Mouse (Mus musculus): ENCODE measurements at regions not wholly inside any gene's neighbourhood (a gene's known extent, or its start where the extent isn't known, plus 50 kb on each side); places are given as distances from the start of the nearest gene placed in this dataset.
"Not testable (repeated sequence)": the region's sequence is repeated elsewhere in the genome, so short reads cannot be mapped to it uniquely, and the experiment has no call there.

- Histone ChIP-seq H3K4me3 (ENCODE audit: low read depth, low read length) (no peak overlapping the region), H3K9me3 (replicated peaks; ENCODE audit: control insufficient read depth, low read length) (no peaks in the 10 kb centered on the region), H3K4me2 (ENCODE audit: low read depth, low read length) (no peak overlapping the region), H3K4me1 (ENCODE audit: control insufficient read depth, low read depth, low read length) (no peaks in the 10 kb centered on the region), H3K27me3 (ENCODE audit: control insufficient read depth, insufficient read depth, low read depth, low read length) (no peaks in the 10 kb centered on the region), H3K27ac (ENCODE audit: low read length) (no peak overlapping the region), H3K9ac (ENCODE audit: low read depth, low read length) (no peak overlapping the region), H3K36me3 (ENCODE audit: control insufficient read depth, insufficient read depth) (no peaks in the 10 kb centered on the region)
- no peak for ATAC-seq (ENCODE audit: low read depth)
- 44% methylated on average over 1 of the region's 1 CpGs for WGBS (ENCODE audit: insufficient replicate concordance)
Measured at GRCm38 (mm10) chr14:89922316-89922715, 1451.1 kb upstream of the Pcdh20 start.

DNA sequence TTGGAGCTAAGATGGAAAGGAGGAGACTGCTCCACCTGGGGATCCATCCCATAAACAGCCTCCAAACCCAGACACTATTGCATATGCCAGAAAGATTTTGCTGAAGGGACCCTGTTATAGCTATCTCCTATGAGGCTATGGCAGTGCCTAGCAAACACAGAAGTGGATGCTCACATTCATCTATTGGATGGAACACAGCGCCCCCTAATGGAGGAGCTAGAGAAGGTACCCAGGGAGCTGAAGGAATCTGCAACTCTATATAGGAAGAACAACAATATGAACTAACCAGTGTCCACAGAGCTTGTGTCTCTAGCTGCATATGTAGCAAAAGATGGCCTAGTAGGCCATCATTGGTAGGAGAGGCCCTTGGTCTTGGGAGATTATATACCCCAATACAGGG, 1449.4 kb upstream of the Pcdh20 start:
- WGBS (ENCODE audit: insufficient replicate concordance), result 0% methylated on average over 1 of the region's 1 CpGs

GRCm38 (mm10) chr14:89898701-89899227, 1427.6 kb upstream of the Pcdh20 start:
- H3K9me3 ChIP-seq (replicated peaks; ENCODE audit: control insufficient read depth, low read length); H3K4me3 ChIP-seq (ENCODE audit: low read depth, low read length); H3K36me3 ChIP-seq (ENCODE audit: control insufficient read depth, insufficient read depth); H3K4me2 ChIP-seq (ENCODE audit: low read depth, low read length); H3K27me3 ChIP-seq (ENCODE audit: control insufficient read depth, insufficient read depth, low read depth, low read length); H3K9ac ChIP-seq (ENCODE audit: low read depth, low read length); H3K4me1 ChIP-seq (ENCODE audit: control insufficient read depth, low read depth, low read length); H3K27ac ChIP-seq (ENCODE audit: low read length): not testable (repeated sequence)
- peak; percentile 45 for ATAC-seq (ENCODE audit: low read depth)
- 71% methylated on average over 14 of the region's 34 CpGs for WGBS (ENCODE audit: insufficient replicate concordance)

More for the DNA sequence above, 1449.4 kb upstream of the Pcdh20 start:
- not testable (repeated sequence) for H3K4me3 ChIP-seq (ENCODE audit: low read depth, low read length); H3K9me3 ChIP-seq (replicated peaks; ENCODE audit: control insufficient read depth, low read length); H3K36me3 ChIP-seq (ENCODE audit: control insufficient read depth, insufficient read depth); ATAC-seq (ENCODE audit: low read depth); H3K27ac ChIP-seq (ENCODE audit: low read length); H3K27me3 ChIP-seq (ENCODE audit: control insufficient read depth, insufficient read depth, low read depth, low read length); H3K4me1 ChIP-seq (ENCODE audit: control insufficient read depth, low read depth, low read length); H3K4me2 ChIP-seq (ENCODE audit: low read depth, low read length); H3K9ac ChIP-seq (ENCODE audit: low read depth, low read length)

DNA sequence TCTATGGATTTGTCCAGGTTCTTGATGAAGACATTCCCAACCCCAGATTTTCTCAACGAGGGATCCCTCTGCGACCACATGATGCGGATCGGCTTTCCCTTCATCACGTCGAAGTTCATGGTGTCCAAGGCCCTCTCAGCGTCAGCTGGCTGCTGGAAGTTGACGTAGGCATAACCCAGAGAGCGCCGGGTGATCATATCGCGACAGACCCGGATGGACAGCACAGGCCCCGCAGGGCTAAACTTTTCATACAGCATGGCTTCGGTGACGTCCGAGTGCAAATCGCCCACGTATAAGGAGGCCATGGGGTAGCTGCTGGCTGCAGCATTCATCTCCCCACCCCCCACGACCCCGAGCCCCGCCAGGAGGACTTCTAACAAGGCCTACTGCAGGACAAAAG, 1426.9 kb upstream of the Pcdh20 start:
- H3K27me3 ChIP-seq (ENCODE audit: control insufficient read depth, insufficient read depth, low read depth, low read length); H3K4me1 ChIP-seq (ENCODE audit: control insufficient read depth, low read depth, low read length); H3K4me2 ChIP-seq (ENCODE audit: low read depth, low read length); H3K4me3 ChIP-seq (ENCODE audit: low read depth, low read length); H3K9ac ChIP-seq (ENCODE audit: low read depth, low read length); H3K27ac ChIP-seq (ENCODE audit: low read length); H3K9me3 ChIP-seq (replicated peaks; ENCODE audit: control insufficient read depth, low read length); H3K36me3 ChIP-seq (ENCODE audit: control insufficient read depth, insufficient read depth): not testable (repeated sequence)
- 79% methylated on average over 21 of the region's 22 CpGs for WGBS (ENCODE audit: insufficient replicate concordance)
- ATAC-seq (ENCODE audit: low read depth), result 0 out of 2 replicates have a peak, but pooled peaks have one; percentile 54

DNA sequence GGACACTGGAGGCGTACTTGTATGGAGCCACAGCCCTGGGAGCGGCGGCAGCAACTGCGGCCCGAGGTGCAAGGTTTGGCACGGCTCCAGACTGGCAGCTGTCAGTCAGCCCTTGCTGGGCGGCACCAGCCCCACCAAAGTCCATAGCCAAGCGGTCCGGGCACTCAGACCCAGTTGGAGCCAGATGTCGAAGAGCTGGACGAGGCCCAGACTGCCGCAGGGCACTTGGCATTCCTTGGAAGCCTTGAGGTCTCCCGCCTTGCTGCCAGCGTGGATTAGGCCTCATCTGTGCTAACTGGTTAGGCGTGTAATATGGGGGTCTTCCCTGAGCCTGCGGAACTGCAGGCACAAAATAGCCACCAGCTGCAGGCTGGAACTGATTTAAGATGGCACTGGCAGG, 1425.7 kb upstream of the Pcdh20 start:
- 66% methylated on average over 16 of the region's 16 CpGs for WGBS (ENCODE audit: insufficient replicate concordance)
- not testable (repeated sequence) for H3K27me3 ChIP-seq (ENCODE audit: control insufficient read depth, insufficient read depth, low read depth, low read length); H3K27ac ChIP-seq (ENCODE audit: low read length); H3K4me2 ChIP-seq (ENCODE audit: low read depth, low read length); H3K4me3 ChIP-seq (ENCODE audit: low read depth, low read length); ATAC-seq (ENCODE audit: low read depth); H3K36me3 ChIP-seq (ENCODE audit: control insufficient read depth, insufficient read depth); H3K9me3 ChIP-seq (replicated peaks; ENCODE audit: control insufficient read depth, low read length); H3K9ac ChIP-seq (ENCODE audit: low read depth, low read length); H3K4me1 ChIP-seq (ENCODE audit: control insufficient read depth, low read depth, low read length)
